Comparison of ENCODE assay signal across 32 mouse cellular contexts in the genomic region with DNA sequence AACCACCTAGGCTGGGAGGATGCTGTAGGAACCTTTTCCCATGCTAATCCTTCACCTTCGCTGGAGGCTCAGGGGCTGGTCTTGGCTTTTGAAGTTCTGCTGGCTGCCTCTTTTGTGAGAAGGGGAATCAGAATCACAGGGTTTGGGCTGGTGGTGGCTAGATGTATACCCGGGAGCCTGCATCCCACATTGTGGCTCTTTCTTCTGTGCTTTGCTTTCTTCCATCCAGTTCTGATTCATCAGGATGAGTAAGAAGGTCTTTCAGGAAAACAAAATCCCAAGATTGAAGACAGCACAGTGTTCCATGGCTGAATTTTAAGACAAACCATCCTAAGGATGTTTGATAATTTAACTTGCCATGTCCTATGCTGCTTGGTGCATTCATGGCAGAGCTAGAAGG.
"Had no signal": no experiment of that assay in that cellular context is flagged by ENCODE, and none has a peak within 500 bp of the region (broad histone marks: within the 10 kb centered on the region; RNA-seq: fewer than 3 reads in every experiment).

No protein-coding gene starts in this region.

- ATAC-seq: hindbrain, embryonic 16.5 days; hindbrain, postnatal 0 days; inflammation-experienced regulatory T-cells, adult 6 months; intestine, embryonic 15.5 days; intestine, embryonic 16.5 days; intestine, postnatal 0 days had no signal

- H3K4me1 ChIP-seq: heart, embryonic 10.5 days; heart, embryonic 12.5 days; heart, embryonic 13.5 days; heart, embryonic 15.5 days; hindbrain, embryonic 10.5 days; hindbrain, embryonic 12.5 days; hindbrain, embryonic 13.5 days; hindbrain, embryonic 15.5 days; intestine, embryonic 15.5 days; kidney, embryonic 15.5 days had no signal

- DNase-seq: heart, postnatal 10 days; heart, postnatal 14 days; heart, postnatal 36 days; kidney, adult 11 months; kidney, adult 18-20 months; kidney, adult 2 months; kidney, adult 8-10 months; kidney, adult 9 months; kidney, postnatal 10 days; kidney, postnatal 14 days; kidney, postnatal 25 days; kidney, postnatal 36 days; kidney, postnatal 4 days; layer of hippocampus, postnatal 36 days had no signal

- H3K4me3 ChIP-seq: heart, embryonic 10.5 days; heart, embryonic 12.5 days; heart, embryonic 13.5 days; heart, embryonic 15.5 days; hindbrain, embryonic 10.5 days; hindbrain, embryonic 12.5 days; hindbrain, embryonic 13.5 days; hindbrain, embryonic 15.5 days; intestine, embryonic 15.5 days; kidney, embryonic 15.5 days; layer of hippocampus, adult 2 months had no signal

- H3K27ac ChIP-seq: heart, embryonic 10.5 days; heart, embryonic 13.5 days; heart, embryonic 15.5 days; hindbrain, embryonic 10.5 days; hindbrain, embryonic 12.5 days; hindbrain, embryonic 13.5 days; hindbrain, embryonic 14.5 days; hindbrain, embryonic 15.5 days; hindbrain, postnatal 0 days; intestine, embryonic 15.5 days; kidney, embryonic 15.5 days; kidney, postnatal 0 days; layer of hippocampus, adult 2 months had no signal
